Mouse (Mus musculus) adrenal gland (tissue): ENCODE results near the gene Serpine2.

Experiments
- intact Hi-C: fragments of 180-260 bp; cut with DNase I; formaldehyde crosslinking; loops from one replicate; pipeline ENCODE4 v1.15.1; 2025
- long read RNA-seq, 2 experiments: library from polyadenylated mRNA; unstranded; transcript quantifications; one replicate each; pipeline ENCODE4 v2.0.0; 2020; ENCODE audit warnings: borderline replicate concordance in 1 of 2; ENCODE audit not compliant: insufficient replicate concordance in 1 of 2

Serpine2 gene
- long read RNA-seq, experiment 1, transcript Serpine2-201 (9 exons, 2,210 nt), result major isoform, 14 of 15 reads
- long read RNA-seq, experiment 1, partial matches to known transcripts, result 1 of 15 reads
- long read RNA-seq, experiment 1, other reads (novel, unspliced or antisense), result 0 of 15 reads
- long read RNA-seq, experiment 2, transcript Serpine2-201 (9 exons, 2,210 nt), result major isoform, 21 of 34 reads
- long read RNA-seq, experiment 2, partial matches to known transcripts, result 8 of 34 reads
- long read RNA-seq, experiment 2, other reads (novel, unspliced or antisense), result 0 of 34 reads

GRCm38 (mm10) chr1:79861130-79861942, at the start of gene Serpine2:
Gene Serpine2 (minus strand): TSS chr1:79861180.
- intact Hi-C loops, result no loop called here

GRCm38 (mm10) chr1:79907811-79908210, 46.8 kb upstream of the Serpine2 start:
- intact Hi-C loops, result no loop called here

- intact Hi-C loops, result no loop called here
Observed at GRCm38 (mm10) chr1:79905241-79905640, 44.3 kb upstream of the Serpine2 start.

- intact Hi-C loops, result no loop called here
Observed at GRCm38 (mm10) chr1:79902901-79903300, 41.9 kb upstream of the Serpine2 start.

- intact Hi-C loops, result no loop called here
Observed at GRCm38 (mm10) chr1:79882648-79883047, 21.7 kb upstream of the Serpine2 start.

- intact Hi-C loops, result no loop called here
Observed at GRCm38 (mm10) chr1:79874741-79875140, 13.8 kb upstream of the Serpine2 start.

- intact Hi-C loops, result no loop called here
Observed at GRCm38 (mm10) chr1:79860411-79861039, 455 bp downstream of the Serpine2 start.

GRCm38 (mm10) chr1:79859975-79860374, 1.0 kb downstream of the Serpine2 start:
- intact Hi-C loops, result no loop called here

GRCm38 (mm10) chr1:79859026-79859425, 2.0 kb downstream of the Serpine2 start:
- intact Hi-C loops, result no loop called here

GRCm38 (mm10) chr1:79858389-79858994, 2.5 kb downstream of the Serpine2 start:
- intact Hi-C loops, result no loop called here

GRCm38 (mm10) chr1:79857681-79858388, 3.1 kb downstream of the Serpine2 start:
- intact Hi-C loops, result no loop called here

GRCm38 (mm10) chr1:79856756-79857155, 4.2 kb downstream of the Serpine2 start:
- intact Hi-C loops, result no loop called here

- intact Hi-C loops, result no loop called here
Observed at GRCm38 (mm10) chr1:79853527-79853926, 7.5 kb downstream of the Serpine2 start.

GRCm38 (mm10) chr1:79850341-79850740, 10.6 kb downstream of the Serpine2 start:
- intact Hi-C loops, result no loop called here

GRCm38 (mm10) chr1:79848663-79849062, 12.3 kb downstream of the Serpine2 start:
- intact Hi-C loops, result no loop called here

GRCm38 (mm10) chr1:79846891-79847290, 14.1 kb downstream of the Serpine2 start:
- intact Hi-C loops, result no loop called here

GRCm38 (mm10) chr1:79832719-79833404, 28.1 kb downstream of the Serpine2 start:
- intact Hi-C loops, result no loop called here

- intact Hi-C loops, result no loop called here
Observed at GRCm38 (mm10) chr1:79823951-79824633, 36.9 kb downstream of the Serpine2 start.

GRCm38 (mm10) chr1:79822806-79823525, 38.0 kb downstream of the Serpine2 start:
- intact Hi-C loops, result no loop called here
